Mouse (Mus musculus): ENCODE measurements around the gene Clip2. TPM values are rescaled to one million over a fixed set of nuclear protein-coding genes. Genes with fewer than 3 reads are reported as not detected.
"Not testable (repeated sequence)": the region's sequence is repeated elsewhere in the genome, so short reads cannot be mapped to it uniquely, and the experiment has no call there.

Clip2 gene
- polyA plus RNA-seq, 1 experiment from 2014 or later, result 5.8 TPM

- no peak for ATAC-seq (ENCODE audit: insufficient number of reproducible peaks, insufficient read depth, low FRiP score, low TSS enrichment, low read depth)
- WGBS, result 2% methylated on average over 21 of the region's 21 CpGs
Measured at GRCm38 (mm10) chr5:134455186-134455895, 96.9 kb downstream of the Clip2 start.

GRCm38 (mm10) chr5:134454421-134454820 is 97.8 kb downstream of the Clip2 start:
- no peaks in the 10 kb centered on the region; the same call in 1 of the 2 replicates for H3K9me3 ChIP-seq
- H3K36me3 ChIP-seq, result peaks cover 38% of the 10 kb centered on the region
- WGBS, result 42% methylated on average over 9 of the region's 9 CpGs
- no peaks in the 10 kb centered on the region for H3K27me3 ChIP-seq
- peak overlapping the region; percentile 67 for H3K4me3 ChIP-seq
- peak overlapping the region; percentile 91 for H3K4me2 ChIP-seq
- no peak for ATAC-seq (ENCODE audit: insufficient number of reproducible peaks, insufficient read depth, low FRiP score, low TSS enrichment, low read depth)
- H3K9ac ChIP-seq, result peak overlapping the region; percentile 89
- peaks cover 26% of the 10 kb centered on the region for H3K4me1 ChIP-seq
- peak overlapping the region; percentile 93 for H3K27ac ChIP-seq

More at GRCm38 (mm10) chr5:134455186-134455895, 96.9 kb downstream of the Clip2 start:
- H3K27me3 ChIP-seq, result no peaks in the 10 kb centered on the region
- peaks cover 26% of the 10 kb centered on the region for H3K4me1 ChIP-seq
- H3K4me2 ChIP-seq, result peak overlapping the region; percentile 91
- H3K9me3 ChIP-seq, result no peaks in the 10 kb centered on the region; the same call in 1 of the 2 replicates
- H3K4me3 ChIP-seq, result peak overlapping the region; percentile 67
- peak overlapping the region; percentile 93 for H3K27ac ChIP-seq
- H3K9ac ChIP-seq, result peak overlapping the region; percentile 89
- peaks cover 32% of the 10 kb centered on the region for H3K36me3 ChIP-seq

GRCm38 (mm10) chr5:134453577-134453976 is 98.7 kb downstream of the Clip2 start:
- WGBS, result 16% methylated on average over 1 of the region's 1 CpGs
- Histone ChIP-seq H3K4me2 (peak overlapping the region; percentile 91; the same call in 1 of the 2 replicates), H3K36me3 (peaks cover 38% of the 10 kb centered on the region), H3K9ac (no peak overlapping the region), H3K9me3 (no peaks in the 10 kb centered on the region; the same call in 1 of the 2 replicates), H3K27ac (0 out of 2 replicates have a peak overlapping the region, but pooled peaks have one; percentile 39), H3K27me3 (no peaks in the 10 kb centered on the region), H3K4me1 (peaks cover 26% of the 10 kb centered on the region), H3K4me3 (0 out of 2 replicates have a peak overlapping the region, but pooled peaks have one; percentile 67)
- no peak for ATAC-seq (ENCODE audit: insufficient number of reproducible peaks, insufficient read depth, low FRiP score, low TSS enrichment, low read depth)

GRCm38 (mm10) chr5:134446755-134447154 is 105.5 kb downstream of the Clip2 start:
- not testable (repeated sequence) for H3K27me3 ChIP-seq; H3K4me2 ChIP-seq; ATAC-seq (ENCODE audit: insufficient number of reproducible peaks, insufficient read depth, low FRiP score, low TSS enrichment, low read depth); H3K4me3 ChIP-seq; H3K9me3 ChIP-seq; H3K9ac ChIP-seq
- Histone ChIP-seq H3K27ac (peak overlapping the region; percentile 73; the same call in 1 of the 2 replicates), H3K36me3 (peaks cover 63% of the 10 kb centered on the region), H3K4me1 (peaks cover 28% of the 10 kb centered on the region)
- 92% methylated on average over 4 of the region's 4 CpGs for WGBS

GRCm38 (mm10) chr5:134445895-134446294 is 106.3 kb downstream of the Clip2 start:
- ATAC-seq (ENCODE audit: insufficient number of reproducible peaks, insufficient read depth, low FRiP score, low TSS enrichment, low read depth), result peak; percentile 45; the same call in 1 of the 2 replicates
- H3K9ac ChIP-seq, result peak overlapping the region; percentile 27; the same call in 1 of the 2 replicates
- 18% methylated on average over 10 of the region's 10 CpGs for WGBS
- H3K27ac ChIP-seq, result peak overlapping the region; percentile 73
- H3K4me1 ChIP-seq, result peaks cover 35% of the 10 kb centered on the region
- H3K4me3 ChIP-seq, result no peak overlapping the region
- peak overlapping the region; percentile 34 for H3K4me2 ChIP-seq
- H3K9me3 ChIP-seq, result no peaks in the 10 kb centered on the region; the same call in 1 of the 2 replicates
- H3K27me3 ChIP-seq, result no peaks in the 10 kb centered on the region
- peaks cover 61% of the 10 kb centered on the region for H3K36me3 ChIP-seq

- Histone ChIP-seq H3K4me2 (peak overlapping the region; percentile 34; the same call in 1 of the 2 replicates), H3K36me3 (peaks cover 61% of the 10 kb centered on the region)
Measured at GRCm38 (mm10) chr5:134445208-134445831, 106.9 kb downstream of the Clip2 start.

GRCm38 (mm10) chr5:134444473-134444872 is 107.8 kb downstream of the Clip2 start:
- H3K9ac ChIP-seq, result no peak overlapping the region
- H3K9me3 ChIP-seq, result no peaks in the 10 kb centered on the region; the same call in 1 of the 2 replicates
- H3K4me3 ChIP-seq, result no peak overlapping the region
- peaks cover 64% of the 10 kb centered on the region for H3K36me3 ChIP-seq
- no peak overlapping the region; the same call in 1 of the 2 replicates for H3K4me2 ChIP-seq
- peak overlapping the region; percentile 73 for H3K27ac ChIP-seq
- H3K4me1 ChIP-seq, result peaks cover 49% of the 10 kb centered on the region
- H3K27me3 ChIP-seq, result no peaks in the 10 kb centered on the region
- WGBS, result 84% methylated on average over 7 of the region's 7 CpGs
- peak; percentile 13; the same call in 1 of the 2 replicates for ATAC-seq (ENCODE audit: insufficient number of reproducible peaks, insufficient read depth, low FRiP score, low TSS enrichment, low read depth)

More at GRCm38 (mm10) chr5:134445208-134445831, 106.9 kb downstream of the Clip2 start:
- no peak for ATAC-seq (ENCODE audit: insufficient number of reproducible peaks, insufficient read depth, low FRiP score, low TSS enrichment, low read depth)
- no peak overlapping the region for H3K4me3 ChIP-seq
- H3K27me3 ChIP-seq, result no peaks in the 10 kb centered on the region
- peak overlapping the region; percentile 73 for H3K27ac ChIP-seq
- 44% methylated on average over 10 of the region's 10 CpGs for WGBS
- no peaks in the 10 kb centered on the region; the same call in 1 of the 2 replicates for H3K9me3 ChIP-seq
- peaks cover 41% of the 10 kb centered on the region for H3K4me1 ChIP-seq
- peak overlapping the region; percentile 27; the same call in 1 of the 2 replicates for H3K9ac ChIP-seq

- no peaks in the 10 kb centered on the region for H3K27me3 ChIP-seq
- H3K27ac ChIP-seq, result no peak overlapping the region
- H3K4me2 ChIP-seq, result no peak overlapping the region
- ATAC-seq (ENCODE audit: insufficient number of reproducible peaks, insufficient read depth, low FRiP score, low TSS enrichment, low read depth), result no peak
- H3K4me1 ChIP-seq, result peaks cover 68% of the 10 kb centered on the region
- H3K4me3 ChIP-seq, result no peak overlapping the region
- WGBS, result 92% methylated on average over 3 of the region's 3 CpGs
- H3K36me3 ChIP-seq, result peaks cover 63% of the 10 kb centered on the region
- H3K9ac ChIP-seq, result no peak overlapping the region
- no peaks in the 10 kb centered on the region; the same call in 1 of the 2 replicates for H3K9me3 ChIP-seq
Measured at GRCm38 (mm10) chr5:134442066-134442465, 110.2 kb downstream of the Clip2 start.

GRCm38 (mm10) chr5:134441105-134441504 is 111.1 kb downstream of the Clip2 start:
- peaks cover 70% of the 10 kb centered on the region for H3K4me1 ChIP-seq
- H3K4me2 ChIP-seq, result no peak overlapping the region
- H3K9ac ChIP-seq, result no peak overlapping the region
- H3K4me3 ChIP-seq, result no peak overlapping the region
- no peak overlapping the region for H3K27ac ChIP-seq
- ATAC-seq (ENCODE audit: insufficient number of reproducible peaks, insufficient read depth, low FRiP score, low TSS enrichment, low read depth), result no peak
- WGBS, result 76% methylated on average over 3 of the region's 3 CpGs
- no peaks in the 10 kb centered on the region; the same call in 1 of the 2 replicates for H3K9me3 ChIP-seq
- peaks cover 59% of the 10 kb centered on the region for H3K36me3 ChIP-seq
- no peaks in the 10 kb centered on the region for H3K27me3 ChIP-seq

- H3K4me3 ChIP-seq, result no peak overlapping the region
- H3K27me3 ChIP-seq, result no peaks in the 10 kb centered on the region
- H3K36me3 ChIP-seq, result peaks cover 59% of the 10 kb centered on the region
- 0 out of 2 replicates have a peak, but pooled peaks have one; percentile 1 for ATAC-seq (ENCODE audit: insufficient number of reproducible peaks, insufficient read depth, low FRiP score, low TSS enrichment, low read depth)
- 73% methylated on average over 12 of the region's 12 CpGs for WGBS
- H3K4me1 ChIP-seq, result peaks cover 66% of the 10 kb centered on the region
- no peaks in the 10 kb centered on the region; the same call in 1 of the 2 replicates for H3K9me3 ChIP-seq
- H3K9ac ChIP-seq, result no peak overlapping the region
- no peak overlapping the region for H3K4me2 ChIP-seq
- peak overlapping the region; percentile 44; the same call in 1 of the 2 replicates for H3K27ac ChIP-seq
Measured at GRCm38 (mm10) chr5:134440098-134440497, 112.1 kb downstream of the Clip2 start.

- no peak for ATAC-seq (ENCODE audit: insufficient number of reproducible peaks, insufficient read depth, low FRiP score, low TSS enrichment, low read depth)
- H3K9ac ChIP-seq, result no peak overlapping the region
- no peak overlapping the region for H3K4me3 ChIP-seq
- peaks cover 63% of the 10 kb centered on the region for H3K4me1 ChIP-seq
- H3K36me3 ChIP-seq, result peaks cover 63% of the 10 kb centered on the region
- 96% methylated on average over 7 of the region's 7 CpGs for WGBS
- H3K27ac ChIP-seq, result 0 out of 2 replicates have a peak overlapping the region, but pooled peaks have one; percentile 44
- H3K27me3 ChIP-seq, result no peaks in the 10 kb centered on the region
- H3K4me2 ChIP-seq, result no peak overlapping the region
- H3K9me3 ChIP-seq, result no peaks in the 10 kb centered on the region; the same call in 1 of the 2 replicates
Measured at GRCm38 (mm10) chr5:134439481-134439880, 112.8 kb downstream of the Clip2 start.
